In genomic region chr11:65475302-65475701, GRCm38 (mm10) we compare ENCODE assay signal across 9 mouse cellular contexts.
A peak's percentile ranks its signal among the peaks of the same experiment; 100 is the strongest.
DNase-seq lines count a peak whose midpoint lies in the region; ATAC-seq and TF ChIP-seq lines count a peak whose summit lies in the region.
"Had no signal": no experiment of that assay in that cellular context is flagged by ENCODE, and none has a peak within 500 bp of the region (broad histone marks: within the 10 kb centered on the region; RNA-seq: fewer than 3 reads in every experiment).

No protein-coding gene starts in this region.

- no peak overlapping the region for H3K4me3 ChIP-seq in kidney, embryonic 14.5 days (ENCODE audit: low read length)
- no peak overlapping the region for H3K4me3 ChIP-seq in heart, postnatal 0 days (ENCODE audit: low read depth, low read length)
- H3K4me3 ChIP-seq: embryonic facial prominence, embryonic 12.5 days had no signal

- peak; percentile 20 for DNase-seq in kidney, adult 11 months
- DNase-seq in cerebellum, postnatal 10 days: peak; percentile 90 to 95
- peak; percentile 79 for DNase-seq in heart, postnatal 0 days (ENCODE audit: low spot score)
- peak; percentile 75 for DNase-seq in layer of hippocampus, adult 9-10 months (ENCODE audit: low spot score)
- DNase-seq in lung, postnatal 25 days (ENCODE audit: low spot score): peak; percentile 31
- DNase-seq in testis, postnatal 14 days (ENCODE audit: low spot score): peak; percentile 21
- DNase-seq in embryo, embryonic 9.5 days (ENCODE audit: extremely low spot score): no peak

- H3K27me3 ChIP-seq in kidney, embryonic 14.5 days (ENCODE audit: control insufficient read depth, insufficient read depth, low read length): no peaks in the 10 kb centered on the region
- no peaks in the 10 kb centered on the region for H3K27me3 ChIP-seq in heart, postnatal 0 days (ENCODE audit: control insufficient read depth, insufficient read depth, low read length)
- H3K27me3 ChIP-seq: embryonic facial prominence, embryonic 12.5 days had no signal

- no peaks in the 10 kb centered on the region for H3K4me1 ChIP-seq in kidney, embryonic 14.5 days (ENCODE audit: control insufficient read depth, insufficient read depth, low read length)
- H3K4me1 ChIP-seq in heart, postnatal 0 days (ENCODE audit: control insufficient read depth, insufficient read depth): 0 out of 2 replicates have a peak, but pooled peaks cover 3% of the 10 kb centered on the region

- no peak overlapping the region for H3K4me2 ChIP-seq in kidney, embryonic 14.5 days (replicated peaks; ENCODE audit: low read depth, low read length)
- no peak overlapping the region for H3K4me2 ChIP-seq in heart, postnatal 0 days (ENCODE audit: low read depth, low read length)
- H3K4me2 ChIP-seq: embryonic facial prominence, embryonic 12.5 days had no signal

- no peak for TF ChIP-seq EP300 in heart, postnatal 0 days (IDR thresholded peaks at IDR 0.05; ENCODE audit: low read depth)

- no peaks in the 10 kb centered on the region for H3K36me3 ChIP-seq in kidney, embryonic 14.5 days (ENCODE audit: control insufficient read depth, insufficient read depth, low read length)
- H3K36me3 ChIP-seq in heart, postnatal 0 days (replicated peaks; ENCODE audit: control insufficient read depth, insufficient read depth, low read length): no peaks in the 10 kb centered on the region
- H3K36me3 ChIP-seq: embryonic facial prominence, embryonic 12.5 days had no signal

- no peak overlapping the region for H3K9ac ChIP-seq in kidney, embryonic 14.5 days (ENCODE audit: low read depth, low read length)
- H3K9ac ChIP-seq in heart, postnatal 0 days (replicated peaks; ENCODE audit: low read depth, low read length): no peak overlapping the region
- H3K9ac ChIP-seq: embryonic facial prominence, embryonic 12.5 days had no signal

- WGBS in kidney, embryonic 14.5 days: 71% methylated on average over 12 of the region's 12 CpGs
- WGBS in heart, postnatal 0 days: 27% methylated on average over 12 of the region's 12 CpGs

- ATAC-seq in kidney, embryonic 14.5 days (ENCODE audit: low FRiP score, low TSS enrichment): no peak
- ATAC-seq in heart, postnatal 0 days (ENCODE audit: insufficient read depth, low read depth): peak; percentile 86

- no peaks in the 10 kb centered on the region for H3K9me3 ChIP-seq in kidney, embryonic 14.5 days (ENCODE audit: control insufficient read depth, low read length)
- H3K9me3 ChIP-seq in heart, postnatal 0 days (replicated peaks; ENCODE audit: control insufficient read depth, low read length): no peaks in the 10 kb centered on the region
- H3K9me3 ChIP-seq: embryonic facial prominence, embryonic 12.5 days had no signal

- H3K27ac ChIP-seq in kidney, embryonic 14.5 days (ENCODE audit: low read depth, low read length): no peak overlapping the region
- no peak overlapping the region for H3K27ac ChIP-seq in heart, postnatal 0 days (ENCODE audit: low read depth)
- H3K27ac ChIP-seq: embryonic facial prominence, embryonic 12.5 days had no signal

- 0 out of 2 replicates have a peak, but pooled peaks have one; percentile 7 for TF ChIP-seq CTCF in heart, postnatal 0 days (IDR thresholded peaks at IDR 0.05; ENCODE audit: low read depth)
